Mouse (Mus musculus): ENCODE results near the gene Olfr370.
"Not testable (repeated sequence)": the region's sequence is repeated elsewhere in the genome, so short reads cannot be mapped to it uniquely, and the experiment has no call there.

Olfr370 gene

DNA sequence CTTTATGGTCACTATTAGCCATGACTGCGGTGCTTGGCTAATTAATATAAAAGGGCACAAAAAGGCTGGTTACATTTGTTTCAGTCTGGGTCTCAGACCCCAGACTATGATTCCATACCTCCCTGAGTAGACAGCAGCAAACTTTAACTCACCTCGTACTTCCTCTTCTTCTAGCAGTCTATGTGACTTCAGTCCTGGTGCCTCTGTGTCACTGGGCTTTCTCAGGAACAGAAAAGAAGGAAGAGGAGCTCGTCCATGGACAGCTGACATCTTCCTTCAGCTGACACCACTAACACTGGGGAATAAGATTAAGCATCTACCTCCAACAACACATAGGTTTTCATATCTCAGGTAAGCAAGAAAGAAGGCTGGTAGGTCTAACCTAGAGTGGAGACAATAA is at the start of gene Olfr370:
TSS of gene Olfr370 (plus strand) at position 45 of the 400 bp plus-strand sequence.
- DNase-seq: no peak

DNA sequence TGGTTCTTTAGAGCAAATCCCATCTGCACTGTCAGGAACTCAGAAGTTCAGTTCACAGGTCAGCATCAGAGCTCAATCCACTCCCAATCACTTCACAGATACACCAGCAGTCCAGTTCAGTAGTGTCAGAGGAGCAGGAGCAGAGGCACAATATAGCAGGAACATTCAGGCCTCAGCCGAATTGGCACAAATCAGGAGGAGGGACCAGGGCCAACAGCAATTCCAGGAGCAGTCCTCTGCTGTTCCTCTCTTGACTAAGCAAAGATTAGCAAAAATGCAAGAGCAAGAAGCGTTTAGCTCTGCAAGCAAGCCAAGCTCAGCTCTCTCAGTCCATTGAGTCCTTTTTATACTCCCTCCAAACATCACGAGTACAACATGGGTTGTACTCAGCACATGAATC is 23.9 kb upstream of the Olfr370 start:
- DNase-seq: peak; percentile 58

DNA sequence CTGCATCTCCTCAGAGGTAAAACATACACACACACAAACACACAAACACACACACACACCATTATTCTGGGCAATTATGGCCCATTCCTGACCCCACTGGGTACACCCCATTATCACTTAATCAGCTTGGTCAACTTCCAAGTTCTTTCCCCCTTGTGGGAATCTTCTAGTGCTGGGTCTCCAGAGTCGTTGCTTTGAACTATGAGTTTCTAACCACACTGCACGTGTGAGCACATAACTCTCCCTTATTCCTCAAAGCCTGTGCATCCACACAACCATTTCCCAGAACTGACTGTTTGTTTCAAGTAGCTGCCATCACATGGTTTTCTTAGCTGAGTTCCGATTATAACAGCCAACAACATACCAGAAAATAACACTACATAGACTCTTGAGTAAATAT is 15.1 kb upstream of the Olfr370 start:
- DNase-seq: peak; percentile 67

DNA sequence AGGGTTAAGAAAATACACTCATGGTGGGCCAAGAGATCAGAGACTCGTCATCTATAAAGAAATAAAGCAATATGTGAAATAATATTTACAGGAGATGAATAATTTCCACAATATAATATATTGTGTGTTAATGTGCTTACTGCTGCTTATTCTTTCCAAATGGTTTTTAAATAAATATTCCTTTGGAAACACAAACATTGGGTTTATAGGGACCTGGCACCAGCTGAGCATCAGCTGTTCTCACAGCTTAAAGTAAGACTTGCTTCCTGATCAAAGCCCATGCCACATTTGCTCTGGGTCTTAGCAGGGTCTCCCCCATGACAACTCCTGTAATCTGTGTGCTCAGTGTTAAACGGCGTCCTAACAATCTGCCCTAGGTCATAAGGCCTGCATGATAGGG is 14.7 kb upstream of the Olfr370 start:
- DNase-seq: peak; percentile 30

DNA sequence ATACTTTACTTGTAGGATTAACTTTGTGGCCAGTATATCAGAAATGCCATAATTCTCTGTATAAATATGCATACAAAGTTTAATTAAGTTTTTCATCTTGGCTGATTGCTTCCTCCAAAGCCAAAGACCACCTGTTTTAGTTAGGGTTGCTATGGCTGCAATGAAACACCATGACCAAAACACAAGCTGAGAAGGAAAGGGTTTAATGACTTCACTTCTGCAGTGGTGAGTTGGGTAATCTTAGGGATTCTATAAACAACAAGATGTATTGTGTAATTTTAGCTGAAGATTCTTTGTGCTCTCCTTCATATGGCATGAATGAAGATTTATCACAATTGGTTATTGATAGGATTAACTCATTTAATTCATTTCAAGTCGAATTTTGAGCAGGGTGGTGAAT is 14.3 kb upstream of the Olfr370 start:
- peak; percentile 6 for DNase-seq

DNA sequence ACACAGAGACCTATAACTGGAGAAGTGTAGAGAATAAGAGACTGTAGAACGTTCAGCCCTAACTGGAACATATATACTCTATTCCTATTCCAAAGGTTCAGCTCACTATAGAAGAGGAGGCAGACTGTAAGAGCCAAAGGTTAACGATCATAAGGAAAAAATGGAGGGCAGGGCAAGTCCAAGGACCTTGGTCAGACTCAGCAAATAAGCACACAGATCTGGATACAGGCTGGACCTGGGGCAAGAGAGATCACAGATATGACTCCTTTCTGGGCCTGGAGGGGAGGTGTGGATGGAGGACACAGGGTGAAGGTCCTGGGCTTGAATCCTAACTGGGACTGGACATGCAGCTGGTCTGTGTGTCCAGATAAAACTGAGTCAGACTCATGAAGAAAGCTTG is 778 bp upstream of the Olfr370 start:
- DNase-seq: no peak

DNA sequence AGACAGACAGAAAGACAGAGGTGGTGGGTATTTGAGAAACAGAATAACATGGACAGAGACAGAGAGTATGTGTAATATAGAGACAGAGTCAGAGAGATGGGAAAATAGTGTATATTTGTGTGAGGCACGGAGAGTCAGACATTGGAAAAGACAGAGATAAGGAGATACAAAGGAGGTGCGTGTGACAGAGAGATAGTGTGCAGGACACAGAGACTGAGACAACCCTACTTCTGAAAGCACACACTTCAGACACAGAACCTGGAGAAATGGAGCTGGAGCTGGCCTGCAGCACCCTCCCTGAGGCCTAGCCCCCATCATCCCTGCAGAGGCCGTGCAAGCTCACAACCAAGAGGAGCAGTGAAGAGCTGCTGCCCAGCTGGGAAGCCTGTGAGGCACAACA is 27.1 kb downstream of the Olfr370 start:
- DNase-seq: no peak

DNA sequence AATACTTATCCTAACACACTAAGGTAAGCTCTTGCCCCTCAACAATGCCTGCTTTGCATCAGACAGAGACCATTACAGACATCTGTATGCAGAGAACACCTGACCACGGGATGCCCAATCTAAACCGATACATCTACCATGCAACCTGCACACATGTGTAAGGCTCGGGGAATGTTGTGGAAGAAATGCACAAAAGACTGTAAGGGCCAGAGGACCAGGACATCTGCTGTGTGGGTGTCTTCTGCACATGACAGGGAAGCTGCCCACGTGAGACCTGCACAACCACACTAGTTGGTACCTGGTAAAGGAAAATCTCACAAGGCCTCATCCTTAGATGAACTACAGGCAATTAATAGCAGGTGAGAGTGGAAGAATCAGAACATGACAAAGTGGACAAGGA is 27.7 kb downstream of the Olfr370 start:
- no peak for DNase-seq

DNA sequence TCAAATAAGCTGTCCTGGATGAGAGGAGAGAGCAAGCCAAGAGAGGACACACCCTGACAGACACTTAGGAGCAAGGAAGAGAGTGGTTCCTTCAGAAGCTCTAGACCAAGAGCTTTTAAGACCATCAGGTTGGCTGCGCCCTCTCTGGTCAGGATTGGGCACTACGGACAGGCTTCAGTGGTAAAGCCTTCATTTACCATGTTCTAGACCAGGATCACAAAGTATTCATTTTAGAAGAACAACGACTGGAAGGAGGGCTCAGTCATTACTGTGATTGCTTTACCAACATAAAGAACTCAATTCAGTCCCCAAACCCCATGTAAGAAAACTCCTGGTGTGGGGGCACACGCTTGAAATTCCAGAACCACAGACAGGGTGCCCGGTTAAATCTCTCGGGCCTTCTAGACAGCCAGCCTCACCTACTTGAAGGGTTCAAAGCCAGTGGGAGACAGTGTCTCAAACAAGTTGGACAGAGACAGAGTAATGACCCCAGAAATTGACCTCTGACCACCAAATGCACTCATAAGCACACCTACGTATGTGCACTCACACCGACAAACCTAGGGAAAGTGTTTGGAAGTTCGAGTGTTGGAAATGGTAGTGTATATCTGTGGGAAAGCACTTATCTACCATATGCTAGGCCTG is 30.3 kb downstream of the Olfr370 start:
- DNase-seq: no peak

DNA sequence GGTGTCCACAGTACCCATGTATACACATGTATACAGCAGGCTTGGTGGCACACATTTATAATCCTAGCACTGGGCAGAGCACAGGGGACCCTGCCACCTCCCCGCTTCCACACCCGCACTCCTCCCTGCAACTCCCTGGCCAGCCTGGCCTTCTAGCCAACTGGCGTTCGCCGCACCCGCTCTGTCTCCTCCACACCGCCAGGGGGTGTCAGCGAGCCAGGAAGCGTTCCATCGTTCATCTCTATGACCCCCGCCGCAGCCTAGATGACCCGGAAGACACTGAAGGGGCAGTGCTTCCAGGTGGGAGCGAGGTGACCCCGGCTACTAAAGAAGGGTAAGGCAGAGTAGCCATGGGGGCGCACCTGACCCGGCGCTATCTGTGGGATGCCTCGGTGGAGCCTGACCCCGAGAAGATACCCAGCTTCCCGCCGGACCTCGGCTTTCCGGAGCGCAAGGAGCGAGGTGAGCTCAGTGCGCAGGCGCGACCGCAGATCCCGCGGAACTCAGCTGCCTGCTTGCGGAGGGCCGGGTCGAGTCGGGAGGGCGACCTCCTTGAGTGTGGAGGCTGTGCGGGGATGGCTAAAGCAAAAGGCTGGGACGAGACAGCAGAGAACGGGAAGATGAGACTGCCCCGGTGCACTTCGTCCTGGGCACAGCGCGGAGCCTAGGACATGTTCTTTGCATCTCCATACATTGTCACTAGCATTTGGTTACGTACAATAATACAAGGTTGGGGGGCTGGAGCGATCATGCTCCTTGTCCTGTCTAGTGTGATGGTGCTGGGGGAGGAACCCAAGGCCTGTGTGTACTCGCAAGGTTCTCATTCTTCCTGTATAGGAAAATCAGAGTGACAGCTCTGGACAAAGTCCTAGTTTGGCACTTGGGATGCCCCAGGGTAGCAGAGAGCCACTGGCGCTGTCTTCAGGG is 31.2 kb downstream of the Olfr370 start, which contains the start of gene Ndufb7:
TSS of gene Ndufb7 (plus strand) at position 203 of the 927 bp plus-strand sequence.
- peak; percentile 97 for DNase-seq

DNA sequence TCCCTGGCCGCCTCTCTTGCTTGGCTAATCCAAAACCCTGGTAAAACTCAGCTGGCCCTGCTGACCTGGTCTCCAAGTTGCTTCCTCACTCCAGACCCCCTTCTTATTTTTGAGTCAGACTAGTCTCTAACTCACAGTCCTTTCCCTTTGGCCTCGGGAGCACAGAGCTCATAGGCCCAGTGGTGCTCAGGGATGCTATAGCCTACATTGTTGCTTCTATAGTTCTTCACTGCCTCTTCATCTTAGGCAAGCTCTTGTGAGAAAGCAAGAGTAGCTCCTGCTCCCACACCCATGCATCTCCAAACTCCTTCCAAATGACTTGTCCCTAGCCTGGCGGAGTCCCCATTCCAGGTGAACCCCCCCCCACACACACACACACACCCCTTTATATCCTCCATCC is 32.1 kb downstream of the Olfr370 start:
- no peak for DNase-seq

DNA sequence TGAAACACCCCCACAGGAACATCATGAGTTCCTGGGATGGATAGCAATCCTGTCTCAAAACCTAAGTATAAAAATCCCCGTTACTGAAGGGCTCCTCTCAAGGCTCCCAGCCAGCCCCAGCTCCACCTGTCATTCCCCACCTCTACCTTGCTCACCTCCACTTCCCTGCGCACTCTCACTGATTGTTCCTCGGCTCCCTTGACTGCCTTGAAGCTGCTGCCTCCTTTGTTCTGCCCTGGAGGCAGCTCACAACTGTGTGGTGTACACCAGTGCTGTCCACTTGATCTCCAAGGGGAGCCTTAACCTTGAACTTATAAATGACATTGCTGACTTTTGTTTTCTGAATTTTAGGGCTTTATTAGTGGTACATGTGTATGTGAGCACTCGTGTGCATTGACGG is 32.5 kb downstream of the Olfr370 start:
- no peak for DNase-seq

DNA sequence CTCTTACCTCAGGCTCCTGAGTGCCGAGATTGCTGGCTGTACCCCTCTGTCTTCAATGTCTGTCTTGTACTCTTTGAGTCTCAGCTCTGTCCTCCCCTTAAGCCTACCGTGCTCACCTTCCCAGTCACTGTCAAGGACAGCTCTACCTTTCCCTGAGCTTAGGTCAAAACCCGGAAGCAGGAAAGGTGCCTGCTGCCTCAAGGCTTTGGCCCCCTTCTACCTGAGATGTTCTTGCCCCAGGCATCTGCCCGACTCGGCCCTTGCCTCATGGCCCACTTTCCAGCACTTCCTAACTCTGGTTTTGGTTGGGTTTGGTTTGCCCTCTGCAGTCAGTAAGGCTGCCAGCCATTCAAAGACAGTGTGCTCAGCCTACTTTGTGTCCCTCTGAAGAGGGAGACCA is 33.2 kb downstream of the Olfr370 start:
- no peak for DNase-seq

DNA sequence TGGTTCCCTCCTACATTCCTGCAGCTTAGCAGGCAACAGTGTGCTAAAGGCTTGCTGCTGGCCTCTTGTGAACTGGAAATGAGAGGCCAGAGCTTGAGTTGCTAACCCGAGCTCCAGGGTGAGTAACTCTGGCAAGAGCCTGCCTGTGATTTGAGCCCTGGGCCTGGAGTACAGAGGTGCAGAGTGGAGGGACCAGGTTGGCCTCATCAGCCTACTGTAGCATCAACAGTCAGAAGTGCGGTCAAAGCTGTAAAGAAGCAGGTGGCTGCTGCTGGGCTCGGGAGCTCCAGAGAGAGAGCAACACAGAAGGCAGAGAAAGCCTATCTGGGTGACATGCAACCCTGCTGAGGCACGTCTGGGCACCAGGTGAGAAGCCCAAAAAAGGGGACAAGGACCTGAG is 33.6 kb downstream of the Olfr370 start:
- no peak for DNase-seq

DNA sequence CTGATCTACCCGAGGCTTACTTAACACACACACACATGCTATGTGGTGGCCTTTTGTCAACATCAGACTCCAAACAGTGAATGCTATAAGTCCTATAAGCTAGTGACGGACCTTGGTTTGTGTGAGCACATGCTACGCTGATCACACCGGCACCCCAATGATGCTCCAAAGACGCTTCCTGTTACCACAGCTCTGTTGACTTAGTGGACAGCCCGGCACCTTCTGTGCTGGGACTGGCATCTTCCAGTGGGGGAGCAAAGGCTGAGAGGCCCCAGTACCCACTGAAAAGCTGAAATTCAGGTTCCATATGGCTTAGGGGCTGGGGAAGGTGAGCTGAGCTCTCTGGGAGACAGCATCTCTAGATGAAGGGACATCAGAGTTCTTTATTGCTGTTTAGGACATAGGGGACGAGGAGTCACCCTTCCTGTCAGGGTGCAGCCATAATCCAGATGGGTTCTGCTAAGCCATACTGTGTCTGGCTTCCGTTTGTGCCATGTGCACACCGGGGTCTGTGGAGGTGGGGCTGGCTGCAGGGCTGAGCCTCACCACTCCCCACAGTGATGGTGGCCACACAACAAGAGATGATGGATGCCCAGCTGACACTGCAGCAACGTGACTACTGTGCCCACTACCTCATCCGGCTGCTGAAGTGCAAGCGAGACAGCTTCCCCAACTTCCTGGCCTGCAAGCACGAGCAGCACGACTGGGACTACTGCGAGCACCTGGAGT is 34.9 kb downstream of the Olfr370 start:
- DNase-seq: no peak

DNA sequence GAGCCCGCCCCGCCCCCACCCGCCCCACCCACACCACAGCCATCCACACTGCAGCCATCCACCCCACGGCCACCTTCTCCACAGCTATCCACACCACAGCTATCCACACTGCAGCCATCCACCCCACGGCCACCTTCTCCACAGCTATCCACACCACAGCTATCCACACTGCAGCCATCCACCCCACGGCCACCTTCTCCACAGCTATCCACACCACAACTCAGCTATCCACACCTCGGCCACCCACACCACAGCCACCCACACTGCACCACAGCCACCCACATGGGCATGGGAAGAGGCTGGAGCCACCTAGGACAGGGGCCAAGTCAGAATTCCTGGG is 35.4 kb downstream of the Olfr370 start:
- DNase-seq: not testable (repeated sequence)

DNA sequence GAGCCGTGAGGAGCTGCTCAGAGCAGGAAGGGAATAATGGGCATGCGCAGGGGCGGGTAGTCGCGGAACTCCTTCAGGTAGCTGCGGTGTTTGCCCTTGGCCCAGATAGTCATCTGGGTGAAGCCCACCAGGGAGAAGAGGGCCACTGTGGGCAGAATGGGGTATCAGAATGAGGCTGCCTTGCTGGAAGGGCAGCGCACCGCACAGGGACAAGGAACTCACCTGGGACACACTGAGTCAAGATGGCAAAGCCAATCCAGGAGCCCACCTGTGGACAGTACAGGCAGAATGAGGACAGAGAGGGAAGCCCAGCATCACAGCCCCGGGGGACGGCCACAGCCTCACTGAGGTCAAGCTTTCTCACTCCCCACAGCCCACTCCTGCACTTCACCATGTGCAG is 36.2 kb downstream of the Olfr370 start:
- DNase-seq: no peak

DNA sequence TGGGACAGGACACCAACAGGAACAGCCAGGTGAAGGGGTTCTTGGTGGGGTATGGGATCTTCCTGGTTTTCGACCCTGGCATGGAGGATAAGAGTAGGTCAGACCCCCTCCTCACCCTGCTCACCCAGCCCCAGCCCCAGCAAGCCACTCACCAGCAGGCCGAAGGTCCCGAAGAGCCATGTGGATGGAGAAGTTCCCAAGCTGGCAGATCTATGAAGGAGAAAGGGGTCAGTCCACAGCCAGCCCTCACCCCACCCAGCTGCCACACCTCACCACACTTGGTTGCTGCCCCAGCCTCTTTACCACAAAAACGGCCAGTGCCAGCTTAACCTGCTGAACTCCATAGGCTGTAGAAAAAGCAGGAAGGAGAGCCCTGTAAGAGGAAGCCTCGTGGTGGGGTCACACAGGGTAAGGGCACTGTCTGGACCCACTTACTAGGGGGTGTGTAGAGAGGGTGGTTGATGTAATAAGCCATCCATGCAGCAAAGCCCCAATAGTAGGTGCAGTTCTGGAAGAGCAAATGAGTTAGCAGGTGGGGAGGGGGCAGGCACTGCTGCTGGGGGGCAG is 36.7 kb downstream of the Olfr370 start:
- no peak for DNase-seq

DNA sequence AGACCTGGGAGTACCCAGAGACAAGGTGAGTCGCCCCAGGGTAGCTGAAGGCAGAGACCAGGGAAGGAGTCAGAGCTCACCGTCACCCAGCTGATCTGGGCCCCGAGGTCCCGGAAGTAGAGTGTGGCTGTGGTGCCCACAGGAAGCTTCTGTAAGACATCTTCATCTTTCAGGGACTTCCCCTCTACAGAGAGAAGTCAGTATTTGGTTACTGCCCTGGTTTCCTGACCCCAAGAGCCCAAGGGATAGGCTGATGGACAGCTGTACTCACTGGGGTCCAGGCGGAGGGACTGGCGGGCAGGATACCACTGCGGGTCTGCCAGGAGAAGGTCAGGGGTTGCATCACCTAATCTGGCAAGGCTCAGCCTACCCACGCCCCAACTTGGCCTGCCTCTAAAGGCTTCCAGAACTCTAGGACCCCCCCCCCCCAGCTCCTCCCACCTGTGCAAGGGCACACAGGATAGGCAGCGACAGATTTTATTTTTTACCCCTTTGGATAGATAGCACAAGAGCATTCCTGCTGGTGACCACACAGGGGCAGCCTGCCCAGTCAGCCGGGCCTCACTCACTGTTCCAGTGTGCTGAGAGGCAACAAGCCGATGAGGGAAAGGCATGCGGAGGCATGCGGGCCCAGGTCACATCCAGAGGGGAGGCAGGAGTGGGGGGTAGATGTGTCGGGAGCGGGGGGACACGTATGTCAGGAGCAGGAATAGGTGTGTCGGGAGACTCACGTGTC is 37.7 kb downstream of the Olfr370 start:
- no peak for DNase-seq

DNA sequence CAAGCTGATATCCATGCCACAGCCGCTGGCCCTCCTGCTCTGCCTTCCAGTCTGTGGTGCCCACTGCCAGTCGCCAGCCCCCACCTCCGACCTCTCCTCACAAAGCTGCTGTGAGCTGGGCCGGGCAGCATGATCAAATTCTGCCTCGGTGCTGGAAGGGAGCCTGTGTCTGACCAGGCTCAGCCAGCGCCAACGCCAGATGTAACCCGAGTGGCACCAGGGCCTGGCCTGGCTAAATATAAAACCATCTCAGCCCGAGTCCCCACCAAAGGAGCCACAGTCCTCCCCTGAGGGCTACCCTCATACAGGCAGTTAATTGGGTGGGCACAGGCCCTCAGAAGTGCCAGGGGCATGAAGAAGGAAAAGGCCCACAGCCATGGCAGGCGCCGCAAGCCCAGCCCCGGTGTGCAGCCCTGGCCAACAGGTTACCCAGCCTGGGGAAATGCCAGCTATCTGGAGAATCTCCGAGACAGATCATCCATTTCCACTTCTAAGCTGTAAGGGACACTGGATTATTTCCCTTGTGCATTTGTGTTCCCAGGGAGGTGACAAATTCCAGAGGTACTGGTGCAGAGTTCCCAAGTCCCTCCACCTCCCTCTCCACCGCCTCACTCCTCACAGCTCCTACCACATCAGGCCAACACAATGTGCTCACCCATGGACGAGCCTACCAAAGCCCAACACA is 39.2 kb downstream of the Olfr370 start:
- peak; percentile 1 for DNase-seq

DNA sequence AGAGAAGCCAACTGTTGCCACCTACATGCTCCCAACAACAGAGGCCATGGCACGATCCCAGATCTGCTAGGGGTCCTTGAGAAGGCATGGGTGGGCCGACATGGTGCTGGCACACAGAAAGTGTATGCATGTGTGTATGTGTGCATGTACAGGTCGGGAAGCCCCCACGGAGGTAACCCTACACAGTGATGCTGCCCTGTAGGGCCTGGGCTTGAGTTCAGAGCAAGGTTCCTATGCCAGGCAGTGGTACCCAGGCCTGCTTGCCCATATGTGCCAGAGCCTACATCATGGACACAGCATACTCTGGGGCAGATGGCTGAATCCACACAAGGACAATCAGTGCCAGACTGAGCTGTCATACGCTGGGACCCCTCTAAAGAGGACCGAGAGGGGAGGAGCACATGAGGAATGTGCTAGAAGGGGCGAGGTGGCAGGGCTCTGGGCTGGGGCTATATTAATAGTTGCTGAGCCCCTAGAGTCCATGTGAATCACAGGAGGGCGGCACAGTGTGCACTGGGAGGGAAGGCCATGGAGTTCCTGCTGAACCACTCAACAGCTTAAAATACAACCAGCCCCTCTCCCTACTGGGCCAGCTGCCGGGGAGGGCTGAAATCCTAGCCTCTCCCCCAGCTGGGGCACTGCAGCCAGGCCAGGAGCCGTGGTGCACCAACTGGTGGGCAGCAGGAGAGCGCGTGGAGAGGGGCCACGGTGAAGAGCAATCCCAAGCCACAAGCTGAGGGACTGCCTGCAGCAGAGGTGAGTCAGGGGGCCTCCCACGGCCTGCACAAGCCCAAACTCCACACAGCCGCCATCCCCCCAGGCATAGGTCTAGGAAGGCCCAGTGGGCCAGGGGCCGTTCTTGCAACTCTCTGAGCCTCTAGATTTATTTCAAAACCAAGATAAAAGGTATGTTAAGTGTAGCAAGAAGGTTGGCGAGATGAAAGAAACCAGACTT is 40.3 kb downstream of the Olfr370 start:
- peak; percentile 1 for DNase-seq

All from lung, postnatal 10 days (tissue).